Mouse (Mus musculus) B cell, adult 2 months (primary cell): ENCODE results near the gene D630045J12Rik.

Source experiments
- DNase-seq, 2 experiments: peaks; one replicate each; pipeline ENCODE4 v3.0.0; 2022

Gene D630045J12Rik

GRCm38 (mm10) chr6:38184791-38185190 is 69.0 kb downstream of the D630045J12Rik start:
- no peak for DNase-seq

DNA sequence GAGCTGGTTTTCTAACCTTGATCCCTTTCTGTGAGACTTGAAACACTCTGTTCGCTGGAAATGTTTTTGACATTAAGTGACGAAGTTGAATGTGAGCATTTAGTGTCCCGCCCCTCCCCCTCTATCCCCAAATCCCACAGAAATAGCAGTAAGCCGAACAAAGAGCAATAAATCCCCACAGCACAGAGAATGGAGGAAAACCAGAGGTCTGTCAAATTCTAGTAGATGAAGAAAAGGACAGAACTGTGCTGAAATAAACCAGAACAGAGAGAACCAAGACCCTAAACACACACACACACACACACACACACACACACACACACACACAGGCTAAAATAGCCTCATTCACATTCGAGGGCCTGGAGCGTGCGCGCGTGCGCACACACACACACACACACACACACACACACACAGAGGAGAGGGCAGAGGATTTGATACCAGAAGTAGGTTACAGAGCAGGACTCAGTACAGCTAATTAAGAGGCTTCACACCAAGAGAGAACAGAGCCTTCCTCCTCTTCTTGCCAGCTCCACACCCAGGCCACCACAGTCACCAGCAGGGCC is 72.0 kb downstream of the D630045J12Rik start:
- no peak for DNase-seq

- DNase-seq: no peak
Observed at GRCm38 (mm10) chr6:38180669-38181068, 73.1 kb downstream of the D630045J12Rik start.

GRCm38 (mm10) chr6:38165385-38165784 is 88.4 kb downstream of the D630045J12Rik start:
- no peak for DNase-seq

DNA sequence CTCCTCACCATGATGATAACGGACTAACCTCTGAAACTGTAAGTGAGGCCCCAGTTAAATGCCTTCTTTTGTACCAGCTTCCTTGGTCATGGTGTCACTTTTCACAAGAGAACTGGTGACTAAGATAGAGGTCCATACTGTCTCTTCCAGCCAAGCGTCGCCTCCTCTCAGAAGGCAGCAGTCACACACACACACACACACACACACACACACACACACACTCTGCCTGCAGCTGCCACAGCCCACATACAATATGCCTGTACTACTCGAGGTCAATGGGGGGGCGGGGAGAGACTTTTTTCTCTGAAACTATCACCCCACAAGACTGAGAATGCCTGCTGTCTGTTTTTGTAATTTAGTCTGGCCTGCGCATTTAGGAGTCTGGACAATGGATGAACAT is 89.1 kb downstream of the D630045J12Rik start:
- no peak for DNase-seq

DNA sequence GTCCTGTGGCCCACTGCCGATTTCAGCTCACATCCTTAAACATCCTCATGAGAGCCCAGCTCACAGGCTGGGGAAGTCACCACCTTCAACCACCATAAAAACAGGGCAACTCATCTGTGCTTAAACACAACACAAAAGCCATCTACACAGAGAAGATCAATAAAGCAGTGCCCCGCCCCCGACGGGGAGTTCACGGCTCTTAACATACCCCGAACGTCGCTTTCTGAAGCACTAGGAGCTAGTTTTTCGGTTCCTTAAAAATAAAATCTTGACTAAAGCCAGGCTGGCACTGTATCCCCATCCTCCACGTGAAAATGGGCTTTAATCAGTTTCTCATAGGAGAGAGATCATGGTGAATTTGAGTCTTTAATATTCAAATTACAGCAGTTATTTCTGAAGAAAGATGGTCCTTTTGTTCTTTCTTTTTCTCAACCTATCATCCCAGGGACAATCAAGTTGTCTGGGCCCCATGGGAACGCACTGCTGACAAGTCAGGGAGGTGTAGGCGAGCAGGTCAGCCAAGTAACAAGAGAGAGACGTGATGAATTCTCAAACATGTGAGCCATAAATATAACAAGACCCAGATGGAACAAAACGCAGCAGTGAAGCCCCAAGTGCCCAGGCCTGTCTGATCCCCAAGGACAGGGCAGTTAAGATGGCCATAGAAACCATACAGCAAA is 90.8 kb downstream of the D630045J12Rik start:
- no peak for DNase-seq

DNA sequence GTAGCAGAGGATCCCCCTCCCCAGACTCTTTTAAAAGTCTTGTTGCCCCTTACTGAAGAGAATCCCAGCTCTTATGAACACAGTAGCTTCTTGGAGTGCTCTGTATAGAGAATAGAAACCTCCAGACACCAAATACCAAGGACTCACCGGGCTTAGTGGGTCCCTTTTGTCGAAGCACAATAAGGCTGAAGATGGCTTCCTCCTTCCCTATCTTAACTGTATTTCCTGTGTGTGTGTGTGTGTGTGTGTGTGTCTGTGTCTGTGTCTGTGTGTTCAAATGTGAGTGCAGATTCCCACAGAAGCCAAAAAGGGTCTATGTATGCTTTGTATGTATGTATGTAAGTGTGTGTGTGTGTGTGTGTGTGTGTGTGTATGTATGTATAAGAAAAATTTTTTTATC is 93.3 kb downstream of the D630045J12Rik start:
- no peak for DNase-seq

GRCm38 (mm10) chr6:38160102-38160501 is 93.7 kb downstream of the D630045J12Rik start:
- peak; percentile 77 to 80 for DNase-seq

GRCm38 (mm10) chr6:38159576-38159975 is 94.2 kb downstream of the D630045J12Rik start:
- no peak for DNase-seq

- DNase-seq: no peak
Observed at GRCm38 (mm10) chr6:38157925-38158324, 95.9 kb downstream of the D630045J12Rik start.

DNA sequence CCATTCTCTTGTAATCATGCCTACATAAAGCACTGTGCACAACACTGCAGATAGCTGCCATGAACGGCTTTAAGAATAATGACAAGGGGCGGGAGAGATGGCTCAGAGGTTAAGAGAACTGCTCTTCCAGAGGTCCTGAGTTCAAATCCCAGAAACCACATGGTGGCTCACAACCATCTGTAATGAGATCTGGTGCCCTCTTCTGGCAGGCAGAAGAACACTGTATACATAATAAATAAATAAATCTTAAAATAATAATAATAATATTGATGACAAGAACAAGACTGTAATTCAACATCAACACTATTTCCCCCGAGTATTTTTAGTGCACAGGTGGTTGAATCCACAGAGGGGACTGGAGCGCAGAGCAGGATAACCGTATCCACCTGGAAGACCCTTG is 97.6 kb downstream of the D630045J12Rik start:
- no peak for DNase-seq

DNA sequence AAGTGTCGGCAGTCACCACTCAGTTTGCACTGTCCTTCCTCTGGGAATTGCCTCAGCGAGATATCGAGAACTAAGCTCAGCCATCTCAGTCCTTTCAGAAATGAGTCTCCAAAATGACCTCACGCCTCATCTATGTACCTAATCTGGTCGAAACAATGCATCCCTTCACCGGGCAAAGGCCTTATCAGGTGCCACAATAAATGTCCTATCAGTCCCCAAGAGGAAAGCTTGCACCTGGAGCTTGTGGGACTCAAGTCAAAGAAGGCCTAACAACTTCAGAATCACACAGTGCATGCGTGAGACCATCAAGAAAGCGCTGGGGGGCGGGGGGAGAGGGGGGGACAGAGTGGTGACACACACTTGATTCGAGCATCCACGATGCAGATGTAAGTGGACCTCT is 101.5 kb downstream of the D630045J12Rik start:
- DNase-seq: no peak

DNA sequence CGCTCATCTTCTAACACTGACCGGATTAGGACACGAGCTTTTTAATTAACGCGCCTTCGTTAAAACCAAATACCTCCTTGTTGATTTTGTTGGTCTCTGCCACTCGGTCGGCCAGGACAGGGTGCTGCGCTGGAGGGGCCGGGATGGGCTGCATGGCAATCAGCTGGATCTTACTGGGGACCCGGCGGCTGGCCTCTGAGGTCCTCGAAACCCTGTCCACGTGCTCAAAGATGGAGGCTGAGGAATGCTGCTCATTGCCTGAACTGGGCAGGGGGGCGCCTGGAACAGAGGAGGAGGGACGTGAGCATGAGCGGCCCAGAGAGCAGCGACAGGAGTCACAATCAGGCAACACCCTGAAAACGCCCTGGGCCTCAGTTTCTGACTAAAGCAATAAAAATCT is 104.3 kb downstream of the D630045J12Rik start:
- no peak for DNase-seq

DNA sequence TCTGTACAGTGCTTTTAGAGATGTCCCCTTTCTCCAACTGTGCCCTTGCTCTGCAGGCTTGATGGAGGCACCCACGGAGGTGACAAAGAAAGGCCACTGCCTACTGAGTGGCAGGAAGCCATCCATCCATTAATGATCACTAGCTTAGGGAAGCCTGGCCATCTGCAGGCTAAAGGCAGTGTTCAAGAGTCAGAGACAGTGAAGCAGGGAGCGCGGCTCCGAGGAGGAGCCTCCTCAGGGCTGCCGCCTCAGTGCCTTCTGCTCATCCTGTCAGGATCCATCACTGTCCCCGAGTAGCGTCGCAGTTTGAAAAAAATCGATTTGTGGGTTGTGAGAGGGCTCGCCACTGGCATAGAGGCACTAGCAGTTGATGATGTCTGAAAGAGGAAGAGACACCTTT is 105.2 kb downstream of the D630045J12Rik start:
- DNase-seq: no peak

DNA sequence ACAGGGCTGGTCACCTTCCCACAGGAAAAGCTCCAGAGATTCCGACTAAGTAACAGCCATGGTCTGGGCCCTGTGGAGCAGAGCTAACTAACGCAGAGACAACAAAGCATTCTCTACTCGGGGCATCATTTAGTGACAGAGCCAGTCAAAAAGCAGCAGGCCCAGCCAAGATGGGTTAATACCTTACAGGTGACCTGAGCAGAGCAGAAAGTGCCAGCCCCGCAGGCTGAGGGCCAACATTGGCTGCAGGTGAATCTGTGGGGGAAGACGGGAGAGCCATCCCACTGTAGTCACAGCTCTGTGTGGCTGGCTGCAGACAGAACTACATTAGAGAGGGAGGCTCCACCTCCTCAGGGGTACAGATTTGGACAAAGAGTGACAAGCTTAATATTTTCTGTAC is 106.5 kb downstream of the D630045J12Rik start:
- no peak for DNase-seq

- DNase-seq: no peak
Observed at GRCm38 (mm10) chr6:38145463-38146065, 108.2 kb downstream of the D630045J12Rik start.

GRCm38 (mm10) chr6:38144161-38144998 is 109.4 kb downstream of the D630045J12Rik start:
- DNase-seq: no peak

GRCm38 (mm10) chr6:38140402-38140801 is 113.4 kb downstream of the D630045J12Rik start:
- no peak for DNase-seq

DNA sequence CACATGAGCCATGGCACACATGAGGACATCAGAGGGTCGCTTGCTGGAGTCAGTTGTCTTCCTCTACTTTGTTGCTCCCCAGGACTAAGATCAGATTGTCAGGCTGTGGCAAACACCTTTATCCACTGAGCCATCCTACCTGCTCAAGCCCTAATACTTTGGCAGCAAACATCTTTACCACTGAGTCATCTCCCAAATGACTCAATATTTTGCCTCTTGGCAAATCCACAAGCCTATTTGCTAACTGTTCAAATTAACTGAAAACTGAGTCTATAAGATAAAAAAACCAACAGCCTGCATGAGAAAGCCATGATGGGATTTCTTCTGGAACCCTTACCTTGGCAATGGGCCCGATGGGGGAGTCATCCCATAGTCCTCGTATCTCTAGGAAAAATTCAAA is 114.7 kb downstream of the D630045J12Rik start:
- DNase-seq: no peak

DNA sequence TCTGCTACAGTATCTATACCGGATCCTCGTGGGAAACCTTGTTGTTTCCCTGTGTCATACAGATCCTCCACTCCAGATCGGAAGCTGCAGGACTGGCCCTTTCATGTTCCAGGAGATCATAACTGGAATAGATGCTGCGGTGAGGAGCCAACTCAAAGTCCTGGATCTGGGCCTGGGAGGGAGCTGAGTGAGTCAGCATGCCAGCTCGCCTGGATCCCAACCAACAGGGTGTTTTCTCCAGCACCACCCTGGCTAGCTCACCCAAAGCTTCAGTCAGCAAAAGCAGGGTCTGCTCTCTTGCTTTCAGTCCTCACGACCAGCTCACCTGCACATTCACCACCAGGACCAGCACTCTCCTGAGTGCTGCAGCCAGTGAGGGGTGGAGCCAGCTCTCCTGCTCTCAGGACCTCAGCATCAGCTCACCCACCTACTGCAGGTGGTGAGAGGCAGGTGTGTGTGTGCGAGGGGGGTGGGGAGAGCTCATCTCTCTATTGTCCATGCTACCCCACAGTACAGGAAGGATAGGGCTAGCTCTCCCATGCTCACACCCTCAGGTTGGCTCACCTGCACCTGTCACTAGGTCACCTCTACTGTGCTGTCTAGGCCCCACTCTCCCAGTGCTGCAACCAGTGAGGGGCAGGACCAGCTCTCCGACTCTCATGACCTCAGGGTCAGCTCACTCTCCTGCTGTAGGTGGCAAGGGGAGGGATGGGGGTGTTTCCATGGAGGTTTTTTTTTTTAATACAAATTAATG is 118.8 kb downstream of the D630045J12Rik start:
- no peak for DNase-seq

DNA sequence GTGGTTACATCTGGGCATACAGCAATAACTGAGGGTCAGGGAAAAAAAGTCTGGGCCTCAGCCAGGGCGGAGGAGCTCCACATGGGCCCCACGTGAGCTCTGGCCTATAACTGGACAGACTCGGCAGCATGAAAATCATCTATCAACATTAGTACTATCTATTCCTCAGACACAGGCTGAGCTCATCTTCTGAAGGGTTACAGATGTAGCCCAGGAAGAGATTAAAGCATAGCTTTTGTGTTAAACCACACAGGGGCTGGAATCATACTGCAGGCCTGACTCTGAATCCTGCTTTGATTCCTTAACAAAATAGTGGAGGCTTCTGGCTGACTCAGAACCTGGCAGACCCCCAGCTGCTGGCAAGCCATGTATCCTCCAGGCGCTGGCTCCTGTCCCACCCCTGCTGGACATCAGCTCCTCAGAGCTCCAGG is 122.0 kb downstream of the D630045J12Rik start:
- no peak for DNase-seq

DNA sequence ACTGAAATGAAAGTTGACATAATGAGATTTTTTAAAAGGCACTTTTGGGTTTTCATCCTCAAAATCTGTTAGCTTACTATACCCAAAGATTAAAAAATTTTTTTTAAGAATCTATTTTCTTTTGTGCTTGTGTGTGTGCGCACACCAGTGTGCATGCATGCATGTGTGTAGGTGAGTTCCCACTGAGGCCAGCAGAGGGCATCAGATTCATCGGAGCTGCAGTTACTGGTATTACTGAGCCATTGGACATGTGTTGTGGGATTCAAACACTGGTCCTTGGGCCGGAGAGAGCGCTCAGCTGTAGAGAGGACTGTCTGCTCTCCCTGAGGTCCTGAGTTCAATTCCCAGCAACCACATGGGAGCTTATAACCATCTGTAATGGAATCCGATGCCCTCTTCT is 123.9 kb downstream of the D630045J12Rik start:
- no peak for DNase-seq

GRCm38 (mm10) chr6:38128115-38128514 is 125.7 kb downstream of the D630045J12Rik start:
- no peak for DNase-seq
